Mouse (Mus musculus) myocyte (in vitro differentiated cells): ENCODE results near the gene Wdr18.

Source experiments
- POLR2A ChIP-seq: IDR thresholded peaks from one replicate; pipeline ENCODE4 v1.6.1; 2011; ENCODE audit warnings: low read depth, mild to moderate bottlenecking, control low read depth, moderate library complexity; ENCODE audit not compliant: insufficient read length
- POLR2AphosphoS2 ChIP-seq: IDR thresholded peaks from one replicate; pipeline ENCODE4 v1.6.1; 2011; ENCODE audit warnings: low read depth, control low read depth; ENCODE audit not compliant: insufficient read length

DNA sequence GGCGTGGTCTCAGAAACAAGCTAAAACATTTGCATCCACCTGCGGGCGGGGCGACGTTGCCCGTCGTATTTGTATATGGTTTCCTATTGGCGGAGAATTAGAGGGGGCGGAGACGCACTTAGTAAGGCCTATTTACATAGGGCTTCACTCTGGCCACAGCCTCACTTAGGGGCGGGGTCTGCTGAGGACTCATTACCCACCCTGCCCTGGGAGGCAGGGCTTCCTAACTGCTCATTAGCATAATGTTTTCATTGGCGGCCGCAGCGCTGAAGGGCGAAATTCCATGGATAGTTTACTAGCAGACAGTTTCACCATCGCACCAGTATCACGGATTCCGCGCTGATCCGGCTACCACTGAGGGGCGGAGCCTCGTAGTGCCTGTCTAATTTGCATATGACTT, 24.9 kb downstream of the Wdr18 start:
- no peak for TF ChIP-seq POLR2AphosphoS2
- TF ChIP-seq POLR2A = peak; percentile 23
